Mouse (Mus musculus) erythroblast, embryonic 14.5 days (primary cell): ENCODE measurements around the gene Pno1. TPM values are rescaled to one million over a fixed set of nuclear protein-coding genes. Genes with fewer than 3 reads are reported as not detected.

Source experiments
- H3K27me3 ChIP-seq: 2 replicates; pipeline ENCODE4 v1.6.1; 2012; ENCODE audit warnings: inconsistent platforms; ENCODE audit not compliant: control insufficient read depth
- H3K36me3 ChIP-seq: 2 replicates; pipeline ENCODE4 v1.6.1; 2012; ENCODE audit warnings: mild to moderate bottlenecking, inconsistent platforms; ENCODE audit not compliant: control insufficient read depth
- H3K4me1 ChIP-seq: 2 replicates; pipeline ENCODE4 v1.6.1; 2012; ENCODE audit warnings: inconsistent platforms; ENCODE audit not compliant: control insufficient read depth
- H3K4me3 ChIP-seq: replicated peaks from 2 replicates; pipeline ENCODE3; 2012; ENCODE audit warnings: moderate library complexity, mild to moderate bottlenecking, inconsistent platforms
- H3K9me3 ChIP-seq: 2 replicates; pipeline ENCODE4 v1.6.1; 2012; ENCODE audit warnings: low read length, inconsistent platforms, mixed read lengths; ENCODE audit not compliant: control insufficient read depth
- GATA1 ChIP-seq: IDR thresholded peaks from 2 replicates; pipeline ENCODE4 v1.6.1; 2012; ENCODE audit warnings: low read length, inconsistent platforms, mixed read lengths
- TAL1 ChIP-seq: IDR thresholded peaks from 3 replicates; pipeline ENCODE4 v1.6.1; 2012; ENCODE audit warnings: low read length, inconsistent platforms, mixed read lengths
- polyA plus RNA-seq: library from polyadenylated mRNA; stranded (reverse); fragments of >175 nt; gene quantifications from 2 replicates; pipeline ENCODE4 v1.2.3, GENCODE M21; 2012

Pno1 gene
- polyA plus RNA-seq, 1 experiment: 1.0 TPM

GRCm38 (mm10) chr11:17187649-17188048 lies 23.7 kb downstream of the Pno1 start:
- H3K27me3 ChIP-seq: no peaks in the 10 kb centered on the region
- TF ChIP-seq TAL1: no peak
- no peak for TF ChIP-seq GATA1
- H3K4me3 ChIP-seq: no peak overlapping the region
- H3K36me3 ChIP-seq: peaks cover 12% of the 10 kb centered on the region
- no peaks in the 10 kb centered on the region for H3K4me1 ChIP-seq
- H3K9me3 ChIP-seq: no peaks in the 10 kb centered on the region

- TF ChIP-seq GATA1 (no peak), TAL1 (no peak)
- no peaks in the 10 kb centered on the region for H3K9me3 ChIP-seq
- no peak overlapping the region for H3K4me3 ChIP-seq
- no peaks in the 10 kb centered on the region for H3K27me3 ChIP-seq
- peaks cover 6% of the 10 kb centered on the region for H3K36me3 ChIP-seq
- H3K4me1 ChIP-seq: no peaks in the 10 kb centered on the region
Observed at GRCm38 (mm10) chr11:17183165-17183564, 28.2 kb downstream of the Pno1 start.

DNA sequence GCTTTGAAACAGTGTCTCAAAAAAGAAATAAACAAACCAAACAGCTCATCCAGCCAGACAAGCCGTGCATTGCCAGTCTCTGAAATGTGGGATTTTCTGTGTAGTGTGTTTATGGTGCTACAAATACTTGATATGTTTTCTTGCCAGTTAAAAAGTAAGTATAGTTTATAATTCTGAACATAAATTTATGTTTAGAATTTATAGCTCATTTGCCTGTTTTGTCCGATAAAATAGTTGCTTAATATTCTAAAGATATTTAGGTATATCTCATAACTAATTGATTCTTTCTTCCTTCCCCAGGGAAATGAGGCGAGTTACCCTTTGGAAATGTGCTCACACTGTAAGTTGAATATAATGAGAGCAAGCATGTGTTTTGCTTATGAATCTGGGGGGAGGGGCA lies 29.6 kb downstream of the Pno1 start, which contains the start of gene Wdr92:
Wdr92 (plus strand) TSS at position 301 of the 400 bp plus-strand sequence.
- no peaks in the 10 kb centered on the region for H3K9me3 ChIP-seq
- H3K4me3 ChIP-seq: no peak within 1 kb of the TSS
- TF ChIP-seq GATA1 (no peak), TAL1 (no peak)
- no peaks in the 10 kb centered on the region for H3K27me3 ChIP-seq
- no peaks in the 10 kb centered on the region for H3K4me1 ChIP-seq
- peaks cover 6% of the 10 kb centered on the region for H3K36me3 ChIP-seq

- Histone ChIP-seq H3K36me3 (peaks cover 4% of the 10 kb centered on the region), H3K4me3 (no peak overlapping the region), H3K4me1 (peaks cover 2% of the 10 kb centered on the region; the same call in 1 of the 2 replicates), H3K9me3 (no peaks in the 10 kb centered on the region), H3K27me3 (no peaks in the 10 kb centered on the region)
- TF ChIP-seq GATA1 (no peak), TAL1 (no peak)
Observed at GRCm38 (mm10) chr11:17180753-17181152, 30.6 kb downstream of the Pno1 start.

- Histone ChIP-seq H3K36me3 (peaks cover 3% of the 10 kb centered on the region), H3K4me3 (no peak overlapping the region), H3K9me3 (peaks cover 4% of the 10 kb centered on the region; the same call in 1 of the 2 replicates), H3K4me1 (peaks cover 3% of the 10 kb centered on the region), H3K27me3 (no peaks in the 10 kb centered on the region)
- TF ChIP-seq GATA1 (no peak), TAL1 (no peak)
Observed at GRCm38 (mm10) chr11:17176638-17177037, 34.7 kb downstream of the Pno1 start.

GRCm38 (mm10) chr11:17172300-17172699 lies 39.1 kb downstream of the Pno1 start:
- peaks cover 19% of the 10 kb centered on the region for H3K4me1 ChIP-seq
- peaks cover 4% of the 10 kb centered on the region; the same call in 1 of the 2 replicates for H3K9me3 ChIP-seq
- TF ChIP-seq TAL1 (no peak), GATA1 (no peak)
- peaks cover 6% of the 10 kb centered on the region for H3K36me3 ChIP-seq
- H3K27me3 ChIP-seq: no peaks in the 10 kb centered on the region
- no peak overlapping the region for H3K4me3 ChIP-seq

DNA sequence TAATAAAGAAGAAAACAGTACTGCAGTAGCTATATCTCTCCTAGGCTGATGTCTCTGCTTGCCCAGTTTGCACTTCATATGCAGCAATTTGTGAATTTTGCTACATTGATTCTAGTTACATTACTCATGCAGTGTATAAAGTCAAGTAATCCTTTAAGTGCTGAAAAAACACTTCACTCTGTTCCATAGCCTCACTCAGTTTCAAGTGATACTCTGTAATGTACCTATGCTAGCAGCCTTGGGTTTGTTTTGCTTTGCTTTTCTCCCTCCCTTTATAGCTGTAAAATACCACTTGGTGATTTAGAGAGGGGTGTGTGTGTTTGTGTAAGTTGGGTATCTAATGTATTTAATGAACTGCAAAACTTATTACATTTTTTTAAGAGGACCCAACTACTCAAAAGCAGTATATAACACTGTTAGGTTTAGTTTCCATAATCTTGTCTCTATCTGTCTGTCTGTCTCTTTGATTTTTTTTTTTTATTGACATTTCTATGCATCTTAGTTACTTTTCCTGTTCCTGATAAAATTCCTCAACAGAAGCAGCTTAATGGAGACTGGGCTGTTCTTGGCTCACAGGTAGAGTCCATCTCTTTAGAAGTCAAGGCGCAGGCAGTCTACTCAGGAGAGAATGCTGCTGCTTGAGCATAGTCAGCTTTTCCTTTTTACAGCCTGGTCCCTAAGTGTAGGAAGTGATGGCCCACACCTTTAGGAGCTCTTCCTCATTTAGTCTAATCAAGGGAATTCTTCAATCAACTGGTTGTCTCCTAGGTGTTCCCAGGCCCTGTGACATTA lies 40.2 kb downstream of the Pno1 start:
- Histone ChIP-seq H3K9me3 (peaks cover 4% of the 10 kb centered on the region; the same call in 1 of the 2 replicates), H3K4me3 (no peak overlapping the region), H3K36me3 (peaks cover 8% of the 10 kb centered on the region), H3K27me3 (no peaks in the 10 kb centered on the region), H3K4me1 (peaks cover 21% of the 10 kb centered on the region)
- TF ChIP-seq TAL1 (no peak), GATA1 (no peak)

GRCm38 (mm10) chr11:17169262-17169661 lies 42.1 kb downstream of the Pno1 start:
- TF ChIP-seq GATA1 (no peak), TAL1 (no peak)
- Histone ChIP-seq H3K36me3 (peaks cover 8% of the 10 kb centered on the region), H3K9me3 (peaks cover 4% of the 10 kb centered on the region; the same call in 1 of the 2 replicates), H3K27me3 (no peaks in the 10 kb centered on the region), H3K4me3 (no peak overlapping the region), H3K4me1 (peaks cover 23% of the 10 kb centered on the region)

DNA sequence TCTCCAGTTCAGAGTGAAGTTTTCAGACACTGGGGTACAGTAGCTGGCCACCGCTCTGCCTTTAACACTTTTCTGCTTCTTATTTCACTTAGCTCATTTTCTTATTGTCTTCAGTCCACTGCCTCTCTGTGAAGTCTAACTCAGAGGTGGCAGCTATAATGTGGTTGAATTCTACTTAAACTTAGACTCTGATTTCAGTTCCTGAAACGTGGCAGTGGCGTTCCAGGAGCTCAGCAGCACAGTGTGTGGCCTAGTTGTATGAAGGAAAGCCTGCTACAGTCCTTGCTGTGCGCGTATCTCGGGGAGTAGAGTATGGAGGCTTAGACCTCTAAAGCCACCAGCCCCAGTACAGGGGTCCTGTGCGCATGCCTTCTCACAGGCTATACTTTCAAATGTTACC lies 44.7 kb downstream of the Pno1 start:
- no peaks in the 10 kb centered on the region for H3K9me3 ChIP-seq
- H3K4me3 ChIP-seq: no peak overlapping the region
- H3K27me3 ChIP-seq: no peaks in the 10 kb centered on the region
- H3K4me1 ChIP-seq: peaks cover 41% of the 10 kb centered on the region
- no peak for TF ChIP-seq GATA1
- no peak for TF ChIP-seq TAL1
- H3K36me3 ChIP-seq: peaks cover 9% of the 10 kb centered on the region
